Mouse (Mus musculus) C2C12 (cell line): ENCODE data around the gene Abcb8. TPM values are rescaled to one million over a fixed set of nuclear protein-coding genes. Genes with fewer than 3 reads are reported as not detected.

Source experiments
- H3K27me3 ChIP-seq: one replicate; pipeline ENCODE4 v1.6.1; 2011; ENCODE audit not compliant: control insufficient read depth, insufficient read depth, insufficient read length
- H3K36me3 ChIP-seq: one replicate; pipeline ENCODE4 v1.6.1; 2011; ENCODE audit not compliant: control insufficient read depth, insufficient read depth
- H3K4me3 ChIP-seq: one replicate; pipeline ENCODE4 v1.5.1; 2011; ENCODE audit warnings: mild to moderate bottlenecking, control low read depth; ENCODE audit not compliant: poor library complexity, insufficient read depth, severe bottlenecking
- H3K79me2 ChIP-seq: one replicate; pipeline ENCODE4 v1.6.1; 2011; ENCODE audit not compliant: control insufficient read depth, insufficient read depth
- H3K79me3 ChIP-seq: one replicate; pipeline ENCODE4 v1.6.1; 2011; ENCODE audit warnings: low read depth, control low read depth
- H3ac ChIP-seq: one replicate; pipeline ENCODE3; 2011; ENCODE audit warnings: low read depth; ENCODE audit not compliant: control insufficient read depth, insufficient read length
- CEBPB ChIP-seq: IDR thresholded peaks from one replicate; pipeline ENCODE4 v1.6.1; 2011; ENCODE audit warnings: low read depth, mild to moderate bottlenecking, control low read depth, moderate library complexity
- CTCF ChIP-seq: IDR thresholded peaks from one replicate; pipeline ENCODE4 v1.5.1; 2011; ENCODE audit not compliant: control insufficient read depth, insufficient read depth, insufficient read length
- FOSL1 ChIP-seq: IDR thresholded peaks from one replicate; pipeline ENCODE4 v1.8.0; 2011; ENCODE audit warnings: mild to moderate bottlenecking, low read length; ENCODE audit not compliant: poor library complexity, insufficient read depth, severe bottlenecking
- MAX ChIP-seq: IDR thresholded peaks from one replicate; pipeline ENCODE4 v1.6.1; 2011; ENCODE audit warnings: mild to moderate bottlenecking, control low read depth
- MYOD1 ChIP-seq: IDR thresholded peaks from one replicate; pipeline ENCODE4 v1.6.1; 2011; ENCODE audit warnings: low read depth; ENCODE audit not compliant: control insufficient read depth, insufficient read length
- MYOG ChIP-seq: IDR thresholded peaks from one replicate; pipeline ENCODE4 v1.6.1; 2011; ENCODE audit not compliant: control insufficient read depth, insufficient read length; ENCODE audit errors: extremely low read depth
- USF1 ChIP-seq: IDR thresholded peaks from one replicate; pipeline ENCODE4 v1.6.1; 2011; ENCODE audit warnings: low read depth, mild to moderate bottlenecking, control low read depth, moderate library complexity
- polyA plus RNA-seq: library from polyadenylated mRNA; unstranded; fragments of >200 nt; fragmentation: generic; extraction: Trizol; gene quantifications from one replicate; pipeline ENCODE4 v1.2.1, GENCODE M21; 2012; ENCODE audit warnings: missing spikeins

Gene Abcb8
- polyA plus RNA-seq, 1 experiment = 25.1 TPM

DNA sequence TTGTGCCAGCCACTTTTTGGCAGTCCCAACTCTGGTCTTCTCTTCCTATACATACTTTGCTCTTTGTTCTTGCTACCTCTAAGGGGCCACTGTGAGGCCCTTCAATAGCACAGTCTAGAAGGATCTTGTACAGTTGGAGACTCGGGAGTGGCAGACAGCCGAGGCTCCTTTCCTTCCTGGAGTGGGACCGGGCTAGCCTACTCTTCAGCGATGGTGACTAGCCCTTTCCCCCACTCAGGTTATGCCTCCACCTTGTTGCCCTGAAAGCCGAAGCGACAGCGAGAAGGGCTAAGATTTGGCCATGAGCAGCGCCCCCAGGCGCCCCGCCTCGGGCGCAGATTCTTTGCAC, 33.8 kb downstream of the Abcb8 start:
- peaks cover 33% of the 10 kb centered on the region for H3K36me3 ChIP-seq
- peaks cover 15% of the 10 kb centered on the region for H3K79me3 ChIP-seq
- no peaks in the 10 kb centered on the region for H3K27me3 ChIP-seq
- no peak overlapping the region for H3ac ChIP-seq
- H3K4me3 ChIP-seq = no peak overlapping the region
- H3K79me2 ChIP-seq = peaks cover 37% of the 10 kb centered on the region
- no peak for TF ChIP-seq MAX
- no peak for TF ChIP-seq USF1
- no peak for TF ChIP-seq MYOD1
- no peak for TF ChIP-seq MYOG
- TF ChIP-seq CEBPB = no peak
- no peak for TF ChIP-seq FOSL1
- no peak for TF ChIP-seq CTCF

- Histone ChIP-seq H3K79me2 (peaks cover 31% of the 10 kb centered on the region), H3K4me3 (no peak overlapping the region)
These were observed 34.5 kb downstream of the Abcb8 start for GRCm38 (mm10) chr5:24427981-24428402.

DNA sequence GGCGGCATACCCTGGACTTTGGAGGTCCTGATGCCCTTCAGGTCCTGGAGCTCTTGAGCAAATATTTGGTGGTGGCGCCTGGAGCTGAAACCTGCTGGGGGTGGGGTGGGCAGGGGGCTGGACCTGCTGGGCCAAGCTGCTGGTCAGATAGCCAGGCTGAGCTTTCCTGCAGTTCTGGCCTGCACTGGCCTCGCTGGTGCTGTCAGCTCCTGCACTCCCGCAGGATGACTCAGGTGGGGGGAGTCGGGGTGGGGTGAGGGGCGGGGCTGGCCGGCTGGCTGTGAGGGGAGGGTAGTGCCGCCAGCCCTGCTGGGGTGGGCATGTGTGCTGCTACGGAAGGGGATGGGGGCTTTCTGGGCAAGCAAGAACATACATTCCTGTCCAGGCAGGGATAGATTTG, 35.1 kb downstream of the Abcb8 start:
- no peaks in the 10 kb centered on the region for H3K27me3 ChIP-seq
- H3ac ChIP-seq = peak overlapping the region; percentile 15
- no peak overlapping the region for H3K4me3 ChIP-seq
- H3K79me2 ChIP-seq = peaks cover 31% of the 10 kb centered on the region
- H3K36me3 ChIP-seq = peaks cover 43% of the 10 kb centered on the region
- H3K79me3 ChIP-seq = peaks cover 13% of the 10 kb centered on the region
- TF ChIP-seq CTCF = no peak

More at GRCm38 (mm10) chr5:24427981-24428402, 34.5 kb downstream of the Abcb8 start:
- Histone ChIP-seq H3K36me3 (peaks cover 40% of the 10 kb centered on the region), H3K27me3 (no peaks in the 10 kb centered on the region), H3K79me3 (peaks cover 13% of the 10 kb centered on the region), H3ac (no peak overlapping the region)
- TF ChIP-seq CEBPB (no peak), USF1 (no peak), CTCF (no peak), MYOG (no peak), FOSL1 (no peak), MAX (no peak), MYOD1 (no peak)

DNA sequence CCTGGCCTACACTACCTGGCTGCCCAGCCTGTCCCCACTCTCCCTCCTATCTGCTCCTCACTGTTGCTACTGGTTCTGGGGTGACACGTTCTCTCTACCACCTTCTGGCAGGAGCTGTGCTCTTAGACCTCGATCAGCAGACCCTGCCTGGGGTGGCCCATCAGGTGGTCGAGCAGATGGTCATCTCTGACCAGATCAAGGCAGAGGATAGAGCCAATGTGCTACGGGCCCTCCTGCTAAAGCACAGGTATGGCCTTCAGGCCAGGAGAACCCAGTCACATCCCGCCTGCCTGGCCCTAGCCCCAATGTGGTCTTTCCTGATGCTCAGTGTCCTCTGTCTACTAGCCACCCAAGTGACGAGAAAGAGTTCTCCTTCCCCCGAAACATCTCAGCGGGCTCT, 40.5 kb downstream of the Abcb8 start:
- Histone ChIP-seq H3ac (no peak overlapping the region), H3K36me3 (peaks cover 83% of the 10 kb centered on the region), H3K4me3 (no peak overlapping the region), H3K27me3 (no peaks in the 10 kb centered on the region), H3K79me2 (no peaks in the 10 kb centered on the region), H3K79me3 (no peaks in the 10 kb centered on the region)
- no peak for TF ChIP-seq FOSL1
- TF ChIP-seq MAX = no peak
- no peak for TF ChIP-seq MYOD1
- TF ChIP-seq MYOG = no peak
- no peak for TF ChIP-seq CTCF
- no peak for TF ChIP-seq USF1
- TF ChIP-seq CEBPB = no peak

GRCm38 (mm10) chr5:24441187-24441586, 47.7 kb downstream of the Abcb8 start:
- TF ChIP-seq CEBPB (no peak), MAX (no peak), USF1 (no peak), FOSL1 (no peak), MYOG (no peak), CTCF (no peak)
- Histone ChIP-seq H3ac (no peak overlapping the region), H3K36me3 (peaks cover 70% of the 10 kb centered on the region), H3K4me3 (no peak overlapping the region), H3K27me3 (no peaks in the 10 kb centered on the region), H3K79me3 (peaks cover 8% of the 10 kb centered on the region), H3K79me2 (peaks cover 22% of the 10 kb centered on the region)

- Histone ChIP-seq H3K4me3 (no peak overlapping the region), H3ac (no peak overlapping the region), H3K79me3 (peaks cover 8% of the 10 kb centered on the region), H3K36me3 (peaks cover 62% of the 10 kb centered on the region), H3K79me2 (peaks cover 22% of the 10 kb centered on the region), H3K27me3 (no peaks in the 10 kb centered on the region)
- TF ChIP-seq CTCF = no peak
- no peak for TF ChIP-seq MYOD1
- TF ChIP-seq MAX = no peak
- no peak for TF ChIP-seq MYOG
- no peak for TF ChIP-seq FOSL1
These were observed 48.6 kb downstream of the Abcb8 start for GRCm38 (mm10) chr5:24442029-24442428.
